Mouse (Mus musculus): ENCODE results near the gene Rhbdf2. TPM values are rescaled to one million over a fixed set of nuclear protein-coding genes. Genes with fewer than 3 reads are reported as not detected.
"Not testable (repeated sequence)": the region's sequence is repeated elsewhere in the genome, so short reads cannot be mapped to it uniquely, and the experiment has no call there.

Gene Rhbdf2
- polyA plus RNA-seq, 1 experiment from 2014 or later = 1.2 TPM

DNA sequence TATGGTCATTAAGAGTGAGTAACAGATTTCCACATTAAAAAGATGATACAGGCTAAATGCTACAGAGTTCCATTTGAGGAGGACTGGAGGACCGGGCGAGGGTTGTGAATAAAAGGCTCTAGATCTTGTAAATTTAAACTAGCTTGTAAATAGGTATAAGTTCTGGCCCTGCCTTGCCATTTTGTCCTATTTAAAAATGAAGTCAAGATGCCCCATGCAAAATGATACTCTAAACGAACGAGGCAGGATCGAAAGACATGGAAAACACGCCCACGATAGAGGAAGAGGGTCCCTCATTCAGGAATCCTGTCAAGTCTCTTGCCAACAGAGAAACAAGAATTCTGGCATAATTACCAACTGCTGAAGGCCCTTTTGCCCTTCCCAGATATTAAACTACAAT lies 43.6 kb upstream of the Rhbdf2 start:
- peak overlapping the region; percentile 49 for H3K9ac ChIP-seq (ENCODE audit: low read depth, low read length)
- H3K27me3 ChIP-seq (ENCODE audit: control insufficient read depth, insufficient read depth, low read depth, low read length) = no peaks in the 10 kb centered on the region
- no peaks in the 10 kb centered on the region for H3K9me3 ChIP-seq (replicated peaks; ENCODE audit: control insufficient read depth, low read length, poor library complexity, severe bottlenecking)
- H3K36me3 ChIP-seq (ENCODE audit: control insufficient read depth, insufficient read depth, low read length) = peaks cover 14% of the 10 kb centered on the region
- peaks cover 34% of the 10 kb centered on the region for H3K4me1 ChIP-seq (ENCODE audit: control insufficient read depth, insufficient read depth, low read length)
- peak overlapping the region; percentile 47 for H3K4me2 ChIP-seq (ENCODE audit: low read length)
- no peak for ATAC-seq
- H3K27ac ChIP-seq (ENCODE audit: low read length) = peak overlapping the region; percentile 51
- WGBS = 75% methylated on average over 7 of the region's 7 CpGs
- peak overlapping the region; percentile 67 for H3K4me3 ChIP-seq (ENCODE audit: low read depth, low read length)

DNA sequence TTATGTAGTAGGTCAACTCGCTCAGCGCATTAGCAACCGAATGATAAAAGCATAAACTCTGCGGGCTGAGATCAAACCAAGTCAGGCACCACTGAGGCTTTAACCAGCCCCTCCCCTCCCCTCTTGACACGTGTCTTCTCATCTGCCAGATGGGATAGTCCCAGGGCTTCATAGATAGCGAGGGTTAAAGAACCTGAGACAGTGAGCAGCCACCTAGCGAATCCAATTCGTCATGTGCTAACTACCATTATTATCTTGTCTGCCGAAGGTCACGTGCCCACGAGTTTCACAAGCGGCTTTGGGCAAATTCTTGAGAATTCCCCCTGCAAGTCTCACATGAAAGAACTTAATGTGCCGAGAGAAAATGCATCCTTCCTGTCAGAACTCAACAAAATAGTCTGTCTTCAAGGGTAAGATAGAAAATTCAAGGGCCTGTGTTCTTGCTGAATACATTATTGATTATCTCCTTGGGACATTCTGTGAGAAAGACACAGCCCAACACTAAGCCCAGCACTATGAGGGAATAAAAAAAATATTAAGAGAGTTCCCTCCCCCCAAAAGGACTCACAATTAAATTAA lies 43.1 kb upstream of the Rhbdf2 start:
- no peak for ATAC-seq
- Histone ChIP-seq H3K36me3 (ENCODE audit: control insufficient read depth, insufficient read depth, low read length) (peaks cover 12% of the 10 kb centered on the region), H3K4me1 (ENCODE audit: control insufficient read depth, insufficient read depth, low read length) (peaks cover 34% of the 10 kb centered on the region), H3K4me2 (ENCODE audit: low read length) (peak overlapping the region; percentile 16; the same call in 1 of the 2 replicates), H3K4me3 (ENCODE audit: low read depth, low read length) (no peak overlapping the region), H3K27me3 (ENCODE audit: control insufficient read depth, insufficient read depth, low read depth, low read length) (no peaks in the 10 kb centered on the region), H3K9me3 (replicated peaks; ENCODE audit: control insufficient read depth, low read length, poor library complexity, severe bottlenecking) (no peaks in the 10 kb centered on the region), H3K9ac (ENCODE audit: low read depth, low read length) (no peak overlapping the region), H3K27ac (ENCODE audit: low read length) (0 out of 2 replicates have a peak overlapping the region, but pooled peaks have one; percentile 51)
- 51% methylated on average over 13 of the region's 13 CpGs for WGBS

DNA sequence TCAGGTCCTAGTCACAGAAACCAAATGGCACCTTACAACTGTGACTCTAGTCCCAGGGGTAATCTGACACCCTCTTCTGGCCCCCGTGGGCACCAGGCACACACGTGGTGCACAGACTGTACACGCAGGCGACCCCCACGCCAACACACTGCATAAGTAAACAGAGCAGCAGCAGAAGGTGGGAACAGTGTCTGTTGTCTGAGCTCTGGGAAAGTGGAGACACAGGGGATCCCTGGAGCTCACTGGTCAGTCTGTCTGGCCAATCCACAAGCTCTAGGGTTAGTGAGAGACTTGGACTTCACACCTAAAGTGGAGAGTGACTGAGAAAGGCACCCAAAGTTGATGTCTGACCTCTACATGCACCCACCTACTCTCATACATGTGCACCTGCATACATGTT lies 42.5 kb upstream of the Rhbdf2 start:
- 50% methylated on average over 5 of the region's 5 CpGs for WGBS
- Histone ChIP-seq H3K4me2 (ENCODE audit: low read length) (peak overlapping the region; percentile 16; the same call in 1 of the 2 replicates), H3K27ac (ENCODE audit: low read length) (0 out of 2 replicates have a peak overlapping the region, but pooled peaks have one; percentile 10), H3K4me1 (ENCODE audit: control insufficient read depth, insufficient read depth, low read length) (peaks cover 35% of the 10 kb centered on the region), H3K4me3 (ENCODE audit: low read depth, low read length) (no peak overlapping the region), H3K9me3 (replicated peaks; ENCODE audit: control insufficient read depth, low read length, poor library complexity, severe bottlenecking) (no peaks in the 10 kb centered on the region), H3K9ac (ENCODE audit: low read depth, low read length) (no peak overlapping the region), H3K27me3 (ENCODE audit: control insufficient read depth, insufficient read depth, low read depth, low read length) (no peaks in the 10 kb centered on the region), H3K36me3 (ENCODE audit: control insufficient read depth, insufficient read depth, low read length) (peaks cover 7% of the 10 kb centered on the region)
- ATAC-seq = no peak

DNA sequence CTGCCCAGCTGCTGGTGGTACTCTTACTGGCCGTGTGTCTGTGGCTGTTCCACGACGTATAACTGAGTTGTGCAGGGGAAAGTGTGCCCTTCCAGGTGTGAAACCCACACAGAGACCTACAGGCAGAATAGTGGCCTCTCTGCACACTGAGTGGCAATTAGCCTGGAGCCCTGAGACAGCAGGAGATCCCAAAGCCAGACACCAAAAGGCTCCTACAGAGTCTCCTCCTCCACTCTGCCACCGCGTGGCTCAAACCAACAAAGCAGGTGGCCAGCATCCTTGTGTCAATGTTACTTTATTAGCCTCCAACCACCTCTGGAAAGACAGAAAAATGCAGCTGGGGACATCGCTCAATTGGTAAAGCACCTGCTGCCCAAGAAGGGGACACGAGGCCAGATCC lies 42.0 kb upstream of the Rhbdf2 start:
- Histone ChIP-seq H3K9me3 (replicated peaks; ENCODE audit: control insufficient read depth, low read length, poor library complexity, severe bottlenecking) (no peaks in the 10 kb centered on the region), H3K4me2 (ENCODE audit: low read length) (no peak overlapping the region), H3K4me1 (ENCODE audit: control insufficient read depth, insufficient read depth, low read length) (peaks cover 36% of the 10 kb centered on the region), H3K36me3 (ENCODE audit: control insufficient read depth, insufficient read depth, low read length) (peaks cover 2% of the 10 kb centered on the region; the same call in 1 of the 2 replicates), H3K27ac (ENCODE audit: low read length) (0 out of 2 replicates have a peak overlapping the region, but pooled peaks have one; percentile 40), H3K27me3 (ENCODE audit: control insufficient read depth, insufficient read depth, low read depth, low read length) (no peaks in the 10 kb centered on the region), H3K9ac (ENCODE audit: low read depth, low read length) (no peak overlapping the region), H3K4me3 (ENCODE audit: low read depth, low read length) (no peak overlapping the region)
- ATAC-seq = no peak
- WGBS = 32% methylated on average over 7 of the region's 7 CpGs

DNA sequence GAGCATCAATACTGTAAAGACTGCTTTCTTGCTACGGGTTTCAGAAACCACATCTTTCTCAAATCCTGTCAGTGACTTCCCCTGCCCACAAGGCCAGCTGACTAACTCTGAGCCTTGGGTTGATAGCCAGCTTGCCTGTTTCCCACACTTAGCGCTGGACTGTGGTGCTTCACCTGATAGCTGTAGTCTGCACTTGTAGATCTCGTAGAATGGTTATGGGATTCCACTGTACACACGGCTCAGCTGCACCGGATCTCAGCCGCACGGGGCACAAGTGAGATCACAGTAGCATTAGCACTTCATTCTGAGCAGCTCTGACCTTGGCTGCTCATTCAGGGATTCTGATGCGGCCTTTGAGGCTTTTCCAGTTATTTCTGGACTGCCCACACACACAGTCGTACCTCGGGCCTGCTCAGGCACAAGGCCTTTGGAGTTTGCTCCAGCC lies 41.6 kb upstream of the Rhbdf2 start:
- H3K4me2 ChIP-seq (ENCODE audit: low read length) = no peak overlapping the region
- peaks cover 37% of the 10 kb centered on the region for H3K4me1 ChIP-seq (ENCODE audit: control insufficient read depth, insufficient read depth, low read length)
- no peaks in the 10 kb centered on the region for H3K9me3 ChIP-seq (replicated peaks; ENCODE audit: control insufficient read depth, low read length, poor library complexity, severe bottlenecking)
- H3K27me3 ChIP-seq (ENCODE audit: control insufficient read depth, insufficient read depth, low read depth, low read length) = no peaks in the 10 kb centered on the region
- H3K4me3 ChIP-seq (ENCODE audit: low read depth, low read length) = no peak overlapping the region
- 78% methylated on average over 10 of the region's 10 CpGs for WGBS
- 0 out of 2 replicates have a peak overlapping the region, but pooled peaks have one; percentile 40 for H3K27ac ChIP-seq (ENCODE audit: low read length)
- no peak overlapping the region for H3K9ac ChIP-seq (ENCODE audit: low read depth, low read length)
- H3K36me3 ChIP-seq (ENCODE audit: control insufficient read depth, insufficient read depth, low read length) = no peaks in the 10 kb centered on the region
- no peak for ATAC-seq

DNA sequence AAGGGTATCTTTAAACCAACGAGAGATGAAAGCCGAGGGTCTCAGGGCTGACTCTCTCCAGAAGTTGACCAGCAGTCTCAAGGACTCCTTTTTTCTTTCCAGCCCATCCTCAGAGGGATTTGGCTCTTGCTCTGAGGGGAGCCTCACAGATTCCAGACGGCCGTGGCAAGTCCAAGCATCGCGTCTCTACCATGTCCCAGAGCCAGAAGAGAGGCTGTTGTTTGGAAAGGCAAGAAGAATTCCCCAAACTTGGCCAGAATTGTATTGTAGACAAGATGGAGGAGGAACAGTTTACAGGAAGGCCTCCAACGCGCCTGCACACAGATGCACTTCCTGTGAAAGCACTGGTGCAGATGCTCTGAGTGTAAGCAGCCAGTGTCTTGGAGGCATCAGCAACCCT lies 41.1 kb upstream of the Rhbdf2 start:
- Histone ChIP-seq H3K9me3 (replicated peaks; ENCODE audit: control insufficient read depth, low read length, poor library complexity, severe bottlenecking) (no peaks in the 10 kb centered on the region), H3K36me3 (ENCODE audit: control insufficient read depth, insufficient read depth, low read length) (no peaks in the 10 kb centered on the region), H3K4me2 (ENCODE audit: low read length) (no peak overlapping the region), H3K27me3 (ENCODE audit: control insufficient read depth, insufficient read depth, low read depth, low read length) (no peaks in the 10 kb centered on the region), H3K4me3 (ENCODE audit: low read depth, low read length) (no peak overlapping the region), H3K4me1 (ENCODE audit: control insufficient read depth, insufficient read depth, low read length) (peaks cover 37% of the 10 kb centered on the region), H3K27ac (ENCODE audit: low read length) (no peak overlapping the region), H3K9ac (ENCODE audit: low read depth, low read length) (no peak overlapping the region)
- no peak for ATAC-seq
- 87% methylated on average over 8 of the region's 8 CpGs for WGBS

DNA sequence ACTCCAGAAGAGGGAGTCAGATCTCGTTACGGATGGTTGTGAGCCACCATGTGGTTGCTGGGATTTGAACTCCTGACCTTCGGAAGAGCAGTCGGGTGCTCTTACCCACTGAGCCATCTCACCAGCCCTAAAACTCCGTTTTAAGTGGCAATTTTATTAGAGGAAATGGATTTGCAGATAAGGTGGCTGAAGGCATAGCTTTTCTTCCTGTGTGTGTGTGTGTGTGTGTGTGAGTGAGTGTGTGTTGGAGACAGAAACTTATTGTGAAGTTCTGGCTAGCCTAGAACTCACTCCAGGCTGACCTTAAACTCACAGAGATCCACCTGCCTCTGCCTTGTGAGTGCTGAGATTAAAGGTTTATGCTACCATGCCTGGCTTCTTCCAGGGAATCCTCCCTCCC lies 40.2 kb upstream of the Rhbdf2 start:
- not testable (repeated sequence) for H3K27ac ChIP-seq (ENCODE audit: low read length); H3K27me3 ChIP-seq (ENCODE audit: control insufficient read depth, insufficient read depth, low read depth, low read length); H3K9ac ChIP-seq (ENCODE audit: low read depth, low read length); H3K4me3 ChIP-seq (ENCODE audit: low read depth, low read length); H3K36me3 ChIP-seq (ENCODE audit: control insufficient read depth, insufficient read depth, low read length); H3K9me3 ChIP-seq (replicated peaks; ENCODE audit: control insufficient read depth, low read length, poor library complexity, severe bottlenecking); ATAC-seq; H3K4me2 ChIP-seq (ENCODE audit: low read length)
- peaks cover 39% of the 10 kb centered on the region for H3K4me1 ChIP-seq (ENCODE audit: control insufficient read depth, insufficient read depth, low read length)
- 90% methylated on average over 3 of the region's 5 CpGs for WGBS

DNA sequence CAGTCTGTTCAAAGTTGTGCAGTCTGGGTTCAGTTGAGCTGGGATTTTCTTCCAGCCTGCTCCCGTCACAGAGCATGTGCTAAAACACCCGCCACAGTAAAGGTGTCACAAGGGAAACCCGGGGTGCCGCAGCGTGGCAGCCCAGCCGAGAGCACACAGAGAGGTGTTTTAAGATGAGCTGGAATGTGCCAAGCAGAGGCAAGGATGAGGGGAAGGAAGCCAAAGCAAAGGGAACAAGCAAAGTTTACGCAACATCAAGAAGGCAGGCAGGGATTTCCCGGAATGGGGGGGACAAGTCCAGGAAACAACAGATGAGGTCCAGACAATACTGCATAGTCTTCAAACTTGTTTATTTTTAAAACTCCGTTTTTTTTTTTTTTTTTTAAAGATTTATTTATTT lies 39.7 kb upstream of the Rhbdf2 start:
- Histone ChIP-seq H3K27me3 (ENCODE audit: control insufficient read depth, insufficient read depth, low read depth, low read length) (no peaks in the 10 kb centered on the region), H3K27ac (ENCODE audit: low read length) (no peak overlapping the region), H3K9me3 (replicated peaks; ENCODE audit: control insufficient read depth, low read length, poor library complexity, severe bottlenecking) (no peaks in the 10 kb centered on the region), H3K4me3 (ENCODE audit: low read depth, low read length) (no peak overlapping the region), H3K36me3 (ENCODE audit: control insufficient read depth, insufficient read depth, low read length) (no peaks in the 10 kb centered on the region), H3K9ac (ENCODE audit: low read depth, low read length) (no peak overlapping the region), H3K4me1 (ENCODE audit: control insufficient read depth, insufficient read depth, low read length) (peaks cover 44% of the 10 kb centered on the region), H3K4me2 (ENCODE audit: low read length) (no peak overlapping the region)
- WGBS = 84% methylated on average over 9 of the region's 9 CpGs
- ATAC-seq = no peak

DNA sequence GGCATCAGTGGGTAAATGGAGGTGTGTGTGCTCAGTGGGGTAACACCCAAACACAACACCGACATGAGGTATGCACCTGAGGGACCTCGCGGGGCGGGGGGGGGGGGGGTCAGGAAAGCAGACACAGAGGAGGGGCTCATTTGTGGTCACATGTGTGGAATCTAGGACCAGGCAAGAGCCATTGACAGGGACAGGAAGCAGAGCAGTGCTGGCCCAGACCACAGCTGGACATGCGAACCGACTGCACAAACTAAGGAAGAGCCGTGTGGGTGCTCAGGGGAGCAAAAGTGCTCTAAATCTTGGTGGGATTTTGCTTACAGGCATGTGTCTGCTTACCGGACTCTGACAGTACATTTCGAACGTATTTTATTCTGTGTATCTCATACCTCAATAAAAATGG lies 38.5 kb upstream of the Rhbdf2 start:
- 85% methylated on average over 10 of the region's 10 CpGs for WGBS
- no peak overlapping the region for H3K9ac ChIP-seq (ENCODE audit: low read depth, low read length)
- ATAC-seq = no peak
- no peaks in the 10 kb centered on the region for H3K9me3 ChIP-seq (replicated peaks; ENCODE audit: control insufficient read depth, low read length, poor library complexity, severe bottlenecking)
- H3K27me3 ChIP-seq (ENCODE audit: control insufficient read depth, insufficient read depth, low read depth, low read length) = no peaks in the 10 kb centered on the region
- H3K4me1 ChIP-seq (ENCODE audit: control insufficient read depth, insufficient read depth, low read length) = peaks cover 48% of the 10 kb centered on the region
- no peak overlapping the region for H3K4me2 ChIP-seq (ENCODE audit: low read length)
- no peaks in the 10 kb centered on the region for H3K36me3 ChIP-seq (ENCODE audit: control insufficient read depth, insufficient read depth, low read length)
- no peak overlapping the region for H3K4me3 ChIP-seq (ENCODE audit: low read depth, low read length)
- no peak overlapping the region for H3K27ac ChIP-seq (ENCODE audit: low read length)
